ENCODE assay signal across 22 mouse cellular contexts in the genomic region with DNA sequence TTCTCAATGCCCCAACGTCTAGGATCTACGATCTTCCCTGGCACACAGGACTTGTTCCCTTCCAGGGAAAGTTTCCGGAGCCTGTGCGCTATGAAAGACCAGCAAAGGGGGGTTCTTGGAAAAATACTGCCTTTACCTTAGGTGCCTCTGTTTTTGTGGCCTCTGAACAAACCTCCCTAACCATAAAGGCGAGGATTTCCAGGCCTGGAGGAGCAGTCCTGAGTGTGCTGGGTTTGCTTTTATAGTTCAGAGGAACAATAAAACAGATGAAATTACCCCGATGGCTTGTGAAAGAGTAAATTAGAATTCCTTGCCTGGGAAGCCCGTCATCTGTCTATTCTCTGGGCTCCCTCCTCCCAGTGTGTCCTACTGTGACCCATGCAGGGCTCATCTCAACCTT. TPM values are rescaled to one million over a fixed set of nuclear protein-coding genes. Genes with fewer than 3 reads are reported as not detected.
"Had no signal": no experiment of that assay in that cellular context is flagged by ENCODE, and none has a peak within 500 bp of the region (broad histone marks: within the 10 kb centered on the region; RNA-seq: fewer than 3 reads in every experiment).

No protein-coding gene starts in this region.

- H3K27me3 ChIP-seq: kidney, embryonic 15.5 days; neural tube, embryonic 13.5 days had no signal

- DNase-seq: kidney, adult 2 months; kidney, postnatal 10 days; kidney, postnatal 36 days; left cerebral cortex, postnatal 4 days; liver, postnatal 0 days; lung, embryonic 14.5 days; thymus, adult 18-20 months; thymus, postnatal 36 days had no signal

- H3K9ac ChIP-seq: kidney, embryonic 15.5 days; liver, embryonic 14.5 days; liver, postnatal 0 days; lung, embryonic 14.5 days; midbrain, embryonic 13.5 days; neural tube, embryonic 13.5 days had no signal

- H3K9me3 ChIP-seq: kidney, embryonic 15.5 days; midbrain, embryonic 10.5 days; midbrain, embryonic 13.5 days; neural tube, embryonic 13.5 days had no signal

- ATAC-seq: intestine, embryonic 16.5 days; liver, postnatal 0 days; lung, postnatal 0 days; midbrain, embryonic 13.5 days; midbrain, embryonic 16.5 days had no signal

- H3K36me3 ChIP-seq: kidney, embryonic 15.5 days; midbrain, embryonic 10.5 days; midbrain, embryonic 13.5 days; neural tube, embryonic 13.5 days had no signal

- H3K4me2 ChIP-seq: kidney, embryonic 15.5 days; liver, embryonic 11.5 days; lung, embryonic 14.5 days; midbrain, embryonic 13.5 days; neural tube, embryonic 13.5 days had no signal

- H3K27ac ChIP-seq: kidney, embryonic 15.5 days; liver, embryonic 14.5 days; macrophage; midbrain, embryonic 10.5 days; midbrain, embryonic 13.5 days; neural tube, embryonic 13.5 days had no signal

- H3K4me1 ChIP-seq: megakaryocyte, embryonic 14.5 days; neural tube, embryonic 13.5 days had no signal

- H3K4me3 ChIP-seq: kidney, embryonic 15.5 days; megakaryocyte, embryonic 14.5 days; midbrain, embryonic 10.5 days; midbrain, embryonic 13.5 days; myocyte; neural tube, embryonic 13.5 days had no signal

RNA-seq across cellular contexts. Expression of a gene that starts 25.3 kb away (rescaled TPM):
- total RNA-seq: monocyte, adult 5-6 weeks; neutrophil, adult 5-6 weeks had no signal
- polyA plus RNA-seq: myocyte had no signal
